Mouse (Mus musculus) brain, embryonic 18.5 days (tissue): Measurements from ENCODE around the gene Gm7945.
"Not testable (repeated sequence)": the region's sequence is repeated elsewhere in the genome, so short reads cannot be mapped to it uniquely, and the experiment has no call there.

ENCODE experiments used
- DNase-seq: peaks from one replicate; pipeline ENCODE4 v3.0.0-alpha.2; 2012; ENCODE audit warnings: low read depth, low spot score

The Gm7945 gene

DNA sequence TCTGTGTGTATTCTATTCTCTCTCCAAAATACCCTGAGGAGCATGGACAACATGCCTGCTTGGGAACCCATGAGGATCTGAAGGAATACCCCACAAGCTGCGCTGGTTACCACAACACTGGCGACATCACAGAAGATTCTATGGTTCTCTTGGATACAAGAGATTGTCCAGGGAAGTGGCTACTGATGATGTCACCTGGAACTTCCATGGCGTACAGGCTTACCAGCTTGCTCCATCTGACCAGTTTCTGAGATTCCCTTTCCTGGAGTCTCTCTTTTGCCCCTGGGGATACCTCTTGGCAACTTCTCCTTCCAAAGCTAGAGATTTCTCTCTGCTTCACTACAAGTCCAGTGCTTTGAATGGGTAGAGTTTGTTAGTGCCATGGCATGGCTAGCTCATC lies at the start of gene Gm7945:
Gm7945 (minus strand) TSS at position 101 of the 400 bp plus-strand sequence.
- not testable (repeated sequence) for DNase-seq

DNA sequence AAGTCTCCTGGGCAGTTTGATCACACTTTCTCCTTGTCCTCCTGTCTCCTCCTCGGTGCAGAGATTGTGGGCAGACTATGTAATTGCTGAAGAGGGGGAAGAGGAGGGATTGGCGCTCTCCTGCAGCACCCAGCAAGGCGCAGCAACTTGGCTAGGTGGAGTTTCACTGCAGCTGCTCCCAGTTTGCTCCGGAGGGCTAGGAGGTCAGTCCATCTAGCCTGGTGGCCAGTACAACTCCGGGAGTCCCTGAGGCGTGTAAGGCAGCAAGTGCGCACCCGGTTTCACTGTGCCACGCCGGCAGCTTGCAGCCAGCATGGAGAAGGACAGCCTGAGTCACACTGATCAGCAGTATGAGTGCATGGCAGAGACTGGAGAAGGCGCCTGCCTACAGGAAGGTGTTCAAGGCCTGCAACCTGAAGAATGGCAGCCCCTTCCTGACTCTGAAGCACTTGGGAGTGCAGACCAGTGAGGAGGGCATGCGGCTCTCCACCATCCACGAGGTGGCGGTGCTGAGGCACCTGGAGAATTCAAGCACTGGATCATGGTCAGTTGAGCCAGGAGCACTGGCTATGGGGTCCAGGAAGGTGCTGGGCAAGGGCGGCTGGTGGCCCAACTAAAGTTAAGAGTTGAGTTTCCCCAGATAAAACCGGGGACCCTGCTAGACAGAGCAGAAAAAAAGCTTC lies 39.4 kb upstream of the Gm7945 start:
- not testable (repeated sequence) for DNase-seq

DNA sequence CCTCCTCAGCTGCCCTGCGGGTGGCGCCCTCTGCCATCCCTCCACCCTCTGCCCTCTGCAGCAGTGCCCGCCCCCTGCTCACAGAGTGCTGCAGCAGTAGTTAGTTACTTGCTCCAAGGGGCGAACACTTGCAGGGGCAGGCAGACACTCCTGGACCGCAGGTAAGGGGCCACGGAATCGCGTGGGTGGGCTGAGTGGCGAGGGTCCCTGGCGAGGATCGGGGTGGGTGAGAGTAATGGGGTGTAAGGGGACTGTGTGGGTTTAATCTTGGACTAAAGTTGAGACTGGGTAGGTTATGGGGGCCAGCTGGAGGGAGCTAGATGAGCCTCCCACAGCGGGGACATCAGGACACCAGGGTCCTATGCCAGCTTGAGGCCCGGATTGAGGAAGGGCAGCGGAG lies 38.5 kb upstream of the Gm7945 start:
- not testable (repeated sequence) for DNase-seq

DNA sequence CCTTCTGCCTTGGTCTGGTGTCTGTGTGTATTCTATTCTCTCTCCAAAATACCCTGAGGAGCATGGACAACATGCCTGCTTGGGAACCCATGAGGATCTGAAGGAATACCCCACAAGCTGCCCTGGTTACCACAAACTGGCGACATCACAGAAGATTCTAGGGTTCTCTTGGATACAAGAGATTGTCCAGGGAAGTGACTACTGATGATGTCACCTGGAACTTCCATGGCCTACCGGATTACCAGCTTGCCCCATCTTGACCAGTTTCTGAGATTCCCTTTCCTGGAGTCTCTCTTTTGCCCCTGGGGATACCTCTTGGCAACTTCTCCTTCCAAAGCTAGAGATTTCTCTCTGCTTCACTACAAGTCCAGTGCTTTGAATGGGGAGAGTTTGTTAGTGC lies 22.0 kb upstream of the Gm7945 start, which contains the start of gene Gm6482:
Gm6482 (minus strand) TSS at position 101 of the 400 bp plus-strand sequence.
- not testable (repeated sequence) for DNase-seq

DNA sequence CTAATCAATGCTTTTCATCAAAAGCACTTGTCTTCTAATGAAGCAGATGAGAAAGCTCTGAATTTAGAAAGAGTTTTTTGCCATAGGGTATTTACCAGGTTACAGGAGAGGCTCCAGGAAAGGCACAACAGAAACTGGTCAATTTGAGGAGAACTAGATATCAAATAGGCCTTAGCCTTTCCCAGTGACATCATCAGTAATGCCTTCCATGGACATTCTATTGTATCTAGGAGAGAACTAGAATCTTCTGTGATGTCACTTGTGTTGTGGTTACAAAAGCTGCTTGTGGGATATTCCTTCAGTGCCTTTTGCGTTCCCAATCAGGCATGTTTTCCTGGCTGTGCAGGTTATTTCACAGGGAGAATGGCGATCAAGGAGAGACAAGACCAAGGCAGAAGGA lies 37.9 kb downstream of the Gm7945 start, which contains the start of gene Gm5798:
Gm5798 (plus strand) TSS at position 301 of the 400 bp plus-strand sequence.
- DNase-seq, result not testable (repeated sequence)
